Mouse (Mus musculus): ENCODE measurements around the gene Olfr748. TPM values are rescaled to one million over a fixed set of nuclear protein-coding genes. Genes with fewer than 3 reads are reported as not detected.
"Not testable (repeated sequence)": the region's sequence is repeated elsewhere in the genome, so short reads cannot be mapped to it uniquely, and the experiment has no call there.

The Olfr748 gene
- not detected in 2 replicates for polyA plus RNA-seq (2014; fragmentation: Nextera tagmentation; extraction: Ambion mirVana)

- Histone ChIP-seq H3K9ac (ENCODE audit: low read depth, low read length) (no peak within 1 kb of the TSS), H3K4me1 (replicated peaks; ENCODE audit: control insufficient read depth, insufficient read depth, low read length) (no peaks in the 10 kb centered on the region), H3K27ac (ENCODE audit: low read depth, low read length) (no peak within 1 kb of the TSS), H3K9me3 (ENCODE audit: control insufficient read depth, low read length) (no peaks in the 10 kb centered on the region), H3K4me3 (ENCODE audit: low read depth, low read length) (no peak within 1 kb of the TSS), H3K27me3 (replicated peaks; ENCODE audit: control insufficient read depth, insufficient read depth, low read length) (no peaks in the 10 kb centered on the region), H3K4me2 (no peak within 1 kb of the TSS), H3K36me3 (ENCODE audit: control insufficient read depth, insufficient read depth, low read length) (no peaks in the 10 kb centered on the region)
- WGBS, result 59% methylated on average over 1 of the region's 1 CpGs
- DNase-seq (ENCODE audit: low spot score), result no peak
- no peak for ATAC-seq (replicated peaks; ENCODE audit: low FRiP score)
Observed at GRCm38 (mm10) chr14:50707073-50707472, at the start of gene Olfr748. Olfr748 (plus strand) TSS chr14:50707373.

GRCm38 (mm10) chr14:50693106-50693505, 14.1 kb upstream of the Olfr748 start, which contains the start of gene Olfr747:
Olfr747 (minus strand) TSS chr14:50693206.
- Histone ChIP-seq H3K9ac (ENCODE audit: low read depth, low read length) (no peak within 1 kb of the TSS), H3K9me3 (ENCODE audit: control insufficient read depth, low read length) (no peaks in the 10 kb centered on the region), H3K4me3 (ENCODE audit: low read depth, low read length) (no peak within 1 kb of the TSS), H3K27ac (ENCODE audit: low read depth, low read length) (no peak within 1 kb of the TSS), H3K4me2 (no peak within 1 kb of the TSS), H3K36me3 (ENCODE audit: control insufficient read depth, insufficient read depth, low read length) (no peaks in the 10 kb centered on the region), H3K4me1 (replicated peaks; ENCODE audit: control insufficient read depth, insufficient read depth, low read length) (no peaks in the 10 kb centered on the region), H3K27me3 (replicated peaks; ENCODE audit: control insufficient read depth, insufficient read depth, low read length) (no peaks in the 10 kb centered on the region)
- WGBS, result 86% methylated on average over 3 of the region's 3 CpGs
- DNase-seq (ENCODE audit: low spot score) (no peak), ATAC-seq (replicated peaks; ENCODE audit: low FRiP score) (no peak)

- not testable (repeated sequence) for H3K36me3 ChIP-seq (ENCODE audit: control insufficient read depth, insufficient read depth, low read length); ATAC-seq (replicated peaks; ENCODE audit: low FRiP score); DNase-seq (ENCODE audit: low spot score); H3K9ac ChIP-seq (ENCODE audit: low read depth, low read length); H3K27ac ChIP-seq (ENCODE audit: low read depth, low read length); H3K4me3 ChIP-seq (ENCODE audit: low read depth, low read length); H3K4me1 ChIP-seq (replicated peaks; ENCODE audit: control insufficient read depth, insufficient read depth, low read length); H3K27me3 ChIP-seq (replicated peaks; ENCODE audit: control insufficient read depth, insufficient read depth, low read length); H3K4me2 ChIP-seq; H3K9me3 ChIP-seq (ENCODE audit: control insufficient read depth, low read length)
- WGBS, result 86% methylated on average over 15 of the region's 15 CpGs
Observed at GRCm38 (mm10) chr14:50719875-50720274, 12.7 kb downstream of the Olfr748 start.

GRCm38 (mm10) chr14:50722371-50722770, 15.2 kb downstream of the Olfr748 start:
- H3K4me1 ChIP-seq (replicated peaks; ENCODE audit: control insufficient read depth, insufficient read depth, low read length); H3K9ac ChIP-seq (ENCODE audit: low read depth, low read length); H3K4me2 ChIP-seq; H3K4me3 ChIP-seq (ENCODE audit: low read depth, low read length); H3K9me3 ChIP-seq (ENCODE audit: control insufficient read depth, low read length); H3K27me3 ChIP-seq (replicated peaks; ENCODE audit: control insufficient read depth, insufficient read depth, low read length); H3K36me3 ChIP-seq (ENCODE audit: control insufficient read depth, insufficient read depth, low read length); ATAC-seq (replicated peaks; ENCODE audit: low FRiP score); H3K27ac ChIP-seq (ENCODE audit: low read depth, low read length); DNase-seq (ENCODE audit: low spot score): not testable (repeated sequence)
- 56% methylated on average over 3 of the region's 4 CpGs for WGBS

- 49% methylated on average over 2 of the region's 2 CpGs for WGBS
- no peaks in the 10 kb centered on the region for H3K4me1 ChIP-seq (replicated peaks; ENCODE audit: control insufficient read depth, insufficient read depth, low read length)
- no peak overlapping the region for H3K4me3 ChIP-seq (ENCODE audit: low read depth, low read length)
- no peaks in the 10 kb centered on the region for H3K27me3 ChIP-seq (replicated peaks; ENCODE audit: control insufficient read depth, insufficient read depth, low read length)
- no peak overlapping the region for H3K9ac ChIP-seq (ENCODE audit: low read depth, low read length)
- H3K27ac ChIP-seq (ENCODE audit: low read depth, low read length), result no peak overlapping the region
- DNase-seq (ENCODE audit: low spot score) (no peak), ATAC-seq (replicated peaks; ENCODE audit: low FRiP score) (no peak)
- H3K4me2 ChIP-seq, result no peak overlapping the region
- no peaks in the 10 kb centered on the region for H3K36me3 ChIP-seq (ENCODE audit: control insufficient read depth, insufficient read depth, low read length)
- no peaks in the 10 kb centered on the region for H3K9me3 ChIP-seq (ENCODE audit: control insufficient read depth, low read length)
Observed at GRCm38 (mm10) chr14:50740334-50740733, 33.2 kb downstream of the Olfr748 start.

GRCm38 (mm10) chr14:50741584-50741983, 34.4 kb downstream of the Olfr748 start:
- no peak for DNase-seq (ENCODE audit: low spot score)
- Histone ChIP-seq H3K9ac (ENCODE audit: low read depth, low read length) (no peak overlapping the region), H3K9me3 (ENCODE audit: control insufficient read depth, low read length) (no peaks in the 10 kb centered on the region), H3K4me2 (no peak overlapping the region), H3K27me3 (replicated peaks; ENCODE audit: control insufficient read depth, insufficient read depth, low read length) (no peaks in the 10 kb centered on the region), H3K4me3 (ENCODE audit: low read depth, low read length) (no peak overlapping the region), H3K36me3 (ENCODE audit: control insufficient read depth, insufficient read depth, low read length) (no peaks in the 10 kb centered on the region), H3K27ac (ENCODE audit: low read depth, low read length) (no peak overlapping the region), H3K4me1 (replicated peaks; ENCODE audit: control insufficient read depth, insufficient read depth, low read length) (no peaks in the 10 kb centered on the region)
- WGBS, result 70% methylated on average over 2 of the region's 2 CpGs
- ATAC-seq (replicated peaks; ENCODE audit: low FRiP score), result no peak

- H3K4me2 ChIP-seq, result no peak within 1 kb of the TSS
- H3K36me3 ChIP-seq (ENCODE audit: control insufficient read depth, insufficient read depth, low read length), result no peaks in the 10 kb centered on the region
- no peak for DNase-seq (ENCODE audit: low spot score)
- H3K27ac ChIP-seq (ENCODE audit: low read depth, low read length), result no peak within 1 kb of the TSS
- ATAC-seq (replicated peaks; ENCODE audit: low FRiP score), result no peak
- H3K4me1 ChIP-seq (replicated peaks; ENCODE audit: control insufficient read depth, insufficient read depth, low read length), result no peaks in the 10 kb centered on the region
- no peak within 1 kb of the TSS for H3K4me3 ChIP-seq (ENCODE audit: low read depth, low read length)
- no peaks in the 10 kb centered on the region for H3K27me3 ChIP-seq (replicated peaks; ENCODE audit: control insufficient read depth, insufficient read depth, low read length)
- H3K9me3 ChIP-seq (ENCODE audit: control insufficient read depth, low read length), result no peaks in the 10 kb centered on the region
- H3K9ac ChIP-seq (ENCODE audit: low read depth, low read length), result no peak within 1 kb of the TSS
Observed at GRCm38 (mm10) chr14:50744994-50745393, 37.8 kb downstream of the Olfr748 start, which contains the start of gene Olfr749. Olfr749 (minus strand) TSS chr14:50745094.

- no peaks in the 10 kb centered on the region for H3K27me3 ChIP-seq (replicated peaks; ENCODE audit: control insufficient read depth, insufficient read depth, low read length)
- no peak for DNase-seq (ENCODE audit: low spot score)
- no peak overlapping the region for H3K4me2 ChIP-seq
- H3K9me3 ChIP-seq (ENCODE audit: control insufficient read depth, low read length), result no peaks in the 10 kb centered on the region
- WGBS, result 70% methylated on average over 5 of the region's 5 CpGs
- H3K4me3 ChIP-seq (ENCODE audit: low read depth, low read length), result no peak overlapping the region
- H3K36me3 ChIP-seq (ENCODE audit: control insufficient read depth, insufficient read depth, low read length), result no peaks in the 10 kb centered on the region
- no peaks in the 10 kb centered on the region for H3K4me1 ChIP-seq (replicated peaks; ENCODE audit: control insufficient read depth, insufficient read depth, low read length)
- no peak overlapping the region for H3K9ac ChIP-seq (ENCODE audit: low read depth, low read length)
- no peak for ATAC-seq (replicated peaks; ENCODE audit: low FRiP score)
- no peak overlapping the region for H3K27ac ChIP-seq (ENCODE audit: low read depth, low read length)
Observed at GRCm38 (mm10) chr14:50758416-50759085, 51.4 kb downstream of the Olfr748 start.
